12 mouse cellular contexts compared by ENCODE assay signal in the genomic region with DNA sequence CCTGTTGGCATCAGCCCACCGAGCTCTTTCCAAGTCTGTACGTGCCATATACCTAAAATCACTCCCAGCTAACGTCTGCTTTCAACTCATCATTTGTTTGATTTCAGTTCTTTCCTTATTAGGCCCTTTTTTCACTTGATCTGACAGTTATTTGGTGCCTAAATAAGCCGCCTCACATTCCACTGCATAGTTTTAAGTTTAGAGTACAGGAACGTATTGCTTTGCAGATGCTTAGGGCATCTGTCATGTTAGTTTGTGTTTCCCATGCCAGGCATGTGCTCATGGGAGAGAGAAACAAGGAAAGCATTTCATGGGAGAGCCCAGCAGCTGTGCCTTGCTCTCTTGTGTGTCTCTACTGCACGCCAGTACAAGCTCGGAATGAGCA. TPM values are rescaled to one million over a fixed set of nuclear protein-coding genes. Genes with fewer than 3 reads are reported as not detected.
A peak's percentile ranks its signal among the peaks of the same experiment; 100 is the strongest.
DNase-seq lines count a peak whose midpoint lies in the region; ATAC-seq lines count a peak whose summit lies in the region.
"Had no signal": no experiment of that assay in that cellular context is flagged by ENCODE, and none has a peak within 500 bp of the region (broad histone marks: within the 10 kb centered on the region; RNA-seq: fewer than 3 reads in every experiment).

No protein-coding gene starts in this region.

- no peaks in the 10 kb centered on the region for H3K27me3 ChIP-seq in heart, embryonic 16.5 days (ENCODE audit: control insufficient read depth, insufficient read depth, low read length)
- no peaks in the 10 kb centered on the region for H3K27me3 ChIP-seq in neural tube, embryonic 13.5 days

- H3K36me3 ChIP-seq in heart, embryonic 16.5 days (ENCODE audit: control insufficient read depth, insufficient read depth): no peaks in the 10 kb centered on the region
- 0 out of 2 replicates have a peak, but pooled peaks cover 8% of the 10 kb centered on the region for H3K36me3 ChIP-seq in neural tube, embryonic 13.5 days

- H3K9ac ChIP-seq in heart, embryonic 16.5 days (ENCODE audit: low read length): no peak overlapping the region
- no peak overlapping the region for H3K9ac ChIP-seq in neural tube, embryonic 13.5 days

- H3K4me3 ChIP-seq in heart, embryonic 16.5 days (ENCODE audit: low read length): no peak overlapping the region
- H3K4me3 ChIP-seq in neural tube, embryonic 13.5 days: no peak overlapping the region

- no peak for DNase-seq in heart, postnatal 10 days
- DNase-seq in neural tube, embryonic 10.5 days (ENCODE audit: extremely low spot score, low spot score): no peak
- DNase-seq in layer of hippocampus, adult 9-11 months: peak; percentile 50
- DNase-seq in cerebellum, postnatal 14 days: no peak
- DNase-seq: gastrocnemius, postnatal 36 days; kidney, adult 11 months; left cerebral cortex, postnatal 4 days; thymus, postnatal 25 days had no signal

- peak overlapping the region; percentile 48; the same call in 1 of the 2 replicates for H3K27ac ChIP-seq in heart, embryonic 16.5 days (ENCODE audit: low read length)
- H3K27ac ChIP-seq in neural tube, embryonic 13.5 days (replicated peaks): peak overlapping the region; percentile 23; the same call in 1 of the 2 replicates

- no peak; the same call in 1 of the 2 replicates for ATAC-seq in heart, embryonic 16.5 days (replicated peaks; ENCODE audit: extremely low read depth, insufficient read depth, low FRiP score)
- no peak for ATAC-seq in neural tube, embryonic 13.5 days (ENCODE audit: low read depth)
- no peak for ATAC-seq in megakaryocyte progenitor cell, adult 5-6 weeks (replicated peaks; ENCODE audit: poor library complexity)
- ATAC-seq: CD4-positive, CD25-positive, alpha-beta regulatory T cell, adult 4 months had no signal

- H3K4me2 ChIP-seq in heart, embryonic 16.5 days (ENCODE audit: low read depth, low read length): no peak overlapping the region
- no peak overlapping the region for H3K4me2 ChIP-seq in neural tube, embryonic 13.5 days

- no peaks in the 10 kb centered on the region for H3K9me3 ChIP-seq in heart, embryonic 16.5 days (replicated peaks; ENCODE audit: control insufficient read depth, low read length)
- H3K9me3 ChIP-seq in neural tube, embryonic 13.5 days: no peaks in the 10 kb centered on the region

- H3K4me1 ChIP-seq in heart, embryonic 16.5 days (ENCODE audit: control insufficient read depth, insufficient read depth, low read length): peaks cover 22% of the 10 kb centered on the region
- 0 out of 2 replicates have a peak, but pooled peaks cover 11% of the 10 kb centered on the region for H3K4me1 ChIP-seq in neural tube, embryonic 13.5 days (replicated peaks)

- intact Hi-C loops in heart, postnatal 10 days (cut with DNase I): no loop called here

- WGBS in heart, embryonic 16.5 days: 67% methylated on average over 7 of the region's 7 CpGs
- 87% methylated on average over 7 of the region's 7 CpGs for WGBS in neural tube, embryonic 13.5 days

RNA-seq across cellular contexts. Expression of gene Antxr1, which starts 50.3 kb away (rescaled TPM):
- 3.8 and 4.9 TPM in 2 replicates for polyA plus RNA-seq in heart, embryonic 16.5 days (2015; fragmentation: Nextera tagmentation; extraction: Ambion mirVana)
- 10 to 100 TPM; 32.3 to 33.0 TPM for total RNA-seq in heart, postnatal 10 days (2021)
- polyA plus RNA-seq in neural tube, embryonic 13.5 days (2015; fragmentation: Nextera tagmentation; extraction: Ambion mirVana): 4.3 and 6.1 TPM in 2 replicates
- total RNA-seq in megakaryocyte progenitor cell, adult 5-6 weeks (2015): 1.2 and 1.5 TPM in 2 replicates
- total RNA-seq in megakaryocyte progenitor cell, adult 5-6 weeks (2017): 0.07 and 0.08 TPM in 2 replicates
- polyA plus RNA-seq: CD4-positive, CD25-positive, alpha-beta regulatory T cell, adult 4 months had no signal

Comparison
In these comparisons a context has a peak if more than half of its experiments do, and no peak if none do; other contexts are left out.
1. RNA of gene Antxr1, which starts 50.3 kb away (total RNA-seq): 32.3 to 33.0 TPM in heart, postnatal 10 days; 0.07 to 1.5 TPM in megakaryocyte progenitor cell, adult 5-6 weeks; every median in the first group is over 10 times any median in the second.